Mouse (Mus musculus) embryonic facial prominence, embryonic 14.5 days (tissue): Measurements from ENCODE around the gene Pde1a. TPM values are rescaled to one million over a fixed set of nuclear protein-coding genes. Genes with fewer than 3 reads are reported as not detected.

Experiments
- ATAC-seq: fragments of 200-750 bp; cut with Nextera tagmentation; 2 replicates; pipeline ENCODE4 v1.8.0; 2017; ENCODE audit warnings: low read depth, moderate number of reproducible peaks, moderate TSS enrichment
- DNase-seq: peaks from one replicate; pipeline ENCODE4 v3.0.0-alpha.2; 2015; ENCODE audit warnings: low spot score
- H3K27ac ChIP-seq: fragments of 300-500 bp; sonication (generic); replicated peaks from 2 replicates; pipeline ENCODE4 v1.5.1; 2014; ENCODE audit warnings: low read depth, mild to moderate bottlenecking, low read length, moderate library complexity
- H3K27me3 ChIP-seq: fragments of 300-500 bp; sonication (generic); replicated peaks from 2 replicates; pipeline ENCODE4 v1.6.1; 2014; ENCODE audit warnings: low read length; ENCODE audit not compliant: control insufficient read depth, insufficient read depth
- H3K36me3 ChIP-seq: fragments of 300-500 bp; sonication (generic); 2 replicates; pipeline ENCODE4 v1.6.1; 2014; ENCODE audit warnings: low read length, mixed read lengths; ENCODE audit not compliant: control insufficient read depth, insufficient read depth
- H3K4me1 ChIP-seq: fragments of 300-500 bp; sonication (generic); 2 replicates; pipeline ENCODE4 v1.6.1; 2014; ENCODE audit warnings: antibody characterized with exemption, low read length; ENCODE audit not compliant: control insufficient read depth, insufficient read depth
- H3K4me2 ChIP-seq: fragments of 300-500 bp; sonication (generic); 2 replicates; pipeline ENCODE4 v1.6.1; 2014; ENCODE audit warnings: low read depth, mild to moderate bottlenecking, low read length, moderate library complexity, mixed read lengths
- H3K4me3 ChIP-seq: fragments of 300-500 bp; sonication (generic); 2 replicates; pipeline ENCODE4 v1.5.1; 2014; ENCODE audit warnings: low read depth, mild to moderate bottlenecking, low read length
- H3K9ac ChIP-seq: fragments of 300-500 bp; sonication (generic); 2 replicates; pipeline ENCODE4 v1.6.1; 2014; ENCODE audit warnings: low read depth, mild to moderate bottlenecking, low read length, moderate library complexity, mixed read lengths
- H3K9me3 ChIP-seq: fragments of 300-500 bp; sonication (generic); 2 replicates; pipeline ENCODE4 v1.6.1; 2016; ENCODE audit warnings: low read length; ENCODE audit not compliant: control insufficient read depth
- WGBS: fragments of 180-500 bp; shearing (Covaris S2); extraction: QIAGEN DNeasy Blood & Tissue Kit; methylation state at CpG from one replicate; pipeline ENCODE4 v1.1.7; 2014; 5-methylcytosine and 5-hydroxymethylcytosine counted together
- polyA plus RNA-seq: library from polyadenylated mRNA; unstranded; fragments of >200 nt; fragmentation: Nextera tagmentation; extraction: Ambion mirVana; gene quantifications from 2 replicates; pipeline ENCODE4 v1.2.1, GENCODE M21; 2014

The Pde1a gene
- polyA plus RNA-seq, 1 experiment from 2014 or later, result 14.3 TPM

DNA sequence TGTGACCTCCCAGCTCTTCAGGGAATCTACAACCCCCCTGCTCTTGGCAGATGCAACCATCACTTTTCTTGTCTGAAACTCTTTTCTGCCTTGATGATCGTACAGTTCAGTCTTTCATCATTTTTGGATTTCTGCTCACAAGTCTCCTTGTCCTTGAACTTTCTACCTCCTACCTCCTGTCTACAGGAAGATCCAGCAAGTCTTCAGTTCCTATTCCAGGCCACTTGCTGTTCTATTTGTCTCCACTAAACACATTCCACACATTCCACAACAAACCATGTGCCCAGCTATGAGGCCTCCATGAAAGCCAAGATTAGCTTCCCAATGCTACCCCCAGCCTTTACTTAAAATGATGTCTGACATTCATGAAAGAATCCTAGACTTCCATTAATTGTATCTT, 163.2 kb downstream of the Pde1a start:
- no peak for DNase-seq
- H3K4me2 ChIP-seq, result no peak overlapping the region
- no peaks in the 10 kb centered on the region for H3K36me3 ChIP-seq
- H3K27me3 ChIP-seq, result no peaks in the 10 kb centered on the region
- no peak overlapping the region for H3K4me3 ChIP-seq
- ATAC-seq, result no peak
- no peak overlapping the region for H3K9ac ChIP-seq
- H3K4me1 ChIP-seq, result no peaks in the 10 kb centered on the region
- no peaks in the 10 kb centered on the region for H3K9me3 ChIP-seq
- no peak overlapping the region for H3K27ac ChIP-seq
- 82% methylated on average over 1 of the region's 1 CpGs for WGBS

DNA sequence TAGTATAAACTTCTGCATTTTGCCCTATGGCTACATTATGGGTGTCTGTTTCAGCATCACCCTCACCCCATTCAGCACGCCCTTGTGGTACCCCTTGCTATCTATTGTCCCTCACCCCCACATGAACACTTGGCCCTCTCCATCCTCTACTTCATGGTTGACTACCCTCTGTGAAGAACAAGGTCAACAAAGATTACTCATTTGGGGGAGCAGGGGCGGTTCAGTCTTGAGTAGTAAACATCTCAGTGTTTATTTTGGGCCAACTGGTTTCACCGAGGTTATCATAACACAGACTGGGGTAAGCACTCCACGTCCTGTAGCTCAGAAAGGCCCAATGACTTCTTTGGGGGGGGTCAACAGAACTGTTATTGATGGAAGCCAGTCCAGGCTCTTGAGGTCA, 164.3 kb downstream of the Pde1a start:
- 68% methylated on average over 4 of the region's 4 CpGs for WGBS
- no peak overlapping the region for H3K9ac ChIP-seq
- DNase-seq (no peak), ATAC-seq (no peak)
- H3K9me3 ChIP-seq, result no peaks in the 10 kb centered on the region
- H3K4me3 ChIP-seq, result no peak overlapping the region
- no peaks in the 10 kb centered on the region for H3K4me1 ChIP-seq
- no peaks in the 10 kb centered on the region for H3K36me3 ChIP-seq
- H3K4me2 ChIP-seq, result no peak overlapping the region
- no peak overlapping the region for H3K27ac ChIP-seq
- H3K27me3 ChIP-seq, result no peaks in the 10 kb centered on the region

DNA sequence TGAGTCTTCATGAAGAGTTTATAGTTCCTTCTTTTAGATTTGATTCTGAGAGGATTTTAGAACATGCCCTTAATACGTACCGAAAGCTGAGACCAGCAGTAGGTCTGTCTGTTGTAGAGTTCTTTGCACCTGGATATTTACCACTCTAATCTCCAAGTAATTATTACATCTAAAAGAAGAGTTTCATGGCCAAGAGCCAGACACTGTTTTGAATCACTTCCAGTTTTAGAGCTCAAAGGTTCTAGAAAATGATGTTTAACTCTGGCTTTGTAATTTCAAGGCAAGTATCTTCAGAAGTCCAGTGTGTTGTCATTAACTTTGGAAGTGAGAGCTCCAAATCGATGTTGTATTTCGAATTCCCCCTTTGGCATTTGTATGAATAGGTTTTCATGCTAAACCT, 167.8 kb downstream of the Pde1a start:
- H3K9ac ChIP-seq, result no peak overlapping the region

DNA sequence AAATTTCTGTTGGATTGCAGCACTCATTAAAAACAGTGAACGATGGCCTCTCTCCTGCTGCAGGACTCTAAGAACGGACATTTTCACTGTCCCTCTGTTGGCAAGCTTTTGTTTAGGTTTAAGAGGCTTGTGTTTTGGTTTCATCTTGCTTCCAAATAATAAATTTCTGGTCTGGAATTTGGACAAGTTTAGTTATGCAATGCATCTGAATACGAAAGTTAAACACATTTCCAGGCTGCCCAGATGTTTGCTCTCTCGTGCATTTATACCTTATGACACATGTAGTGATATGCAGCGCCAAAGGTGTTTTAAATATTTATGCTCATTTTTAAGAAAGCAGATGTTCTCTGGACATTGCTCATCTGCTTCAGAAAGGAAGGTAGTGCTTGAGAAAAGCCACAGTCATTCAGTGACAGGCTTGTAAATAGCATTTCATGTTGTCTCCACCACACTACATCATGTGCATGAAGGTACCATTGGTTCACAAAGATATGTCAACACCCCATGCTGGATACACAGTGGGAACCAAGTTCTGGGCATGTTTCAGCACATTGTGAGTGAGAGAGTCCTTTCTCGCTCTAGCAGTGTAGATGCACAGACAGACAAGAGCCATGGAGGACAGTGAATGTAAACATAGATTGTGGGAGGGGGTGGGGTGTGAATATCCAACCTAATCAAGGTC, 171.5 kb downstream of the Pde1a start:
- ATAC-seq, result no peak
- no peak overlapping the region for H3K9ac ChIP-seq
- DNase-seq, result peak; percentile 51
- no peaks in the 10 kb centered on the region for H3K9me3 ChIP-seq
- 64% methylated on average over 6 of the region's 6 CpGs for WGBS
- no peaks in the 10 kb centered on the region for H3K27me3 ChIP-seq
- H3K36me3 ChIP-seq, result no peaks in the 10 kb centered on the region
- no peak overlapping the region for H3K4me2 ChIP-seq
- no peak overlapping the region for H3K27ac ChIP-seq
- no peak overlapping the region for H3K4me3 ChIP-seq
- no peaks in the 10 kb centered on the region for H3K4me1 ChIP-seq

More for the DNA sequence above, 167.8 kb downstream of the Pde1a start:
- Histone ChIP-seq H3K4me1 (no peaks in the 10 kb centered on the region), H3K27me3 (no peaks in the 10 kb centered on the region), H3K4me3 (no peak overlapping the region), H3K27ac (no peak overlapping the region), H3K36me3 (no peaks in the 10 kb centered on the region), H3K4me2 (no peak overlapping the region), H3K9me3 (no peaks in the 10 kb centered on the region)
- ATAC-seq (no peak), DNase-seq (no peak)
- 78% methylated on average over 4 of the region's 4 CpGs for WGBS

DNA sequence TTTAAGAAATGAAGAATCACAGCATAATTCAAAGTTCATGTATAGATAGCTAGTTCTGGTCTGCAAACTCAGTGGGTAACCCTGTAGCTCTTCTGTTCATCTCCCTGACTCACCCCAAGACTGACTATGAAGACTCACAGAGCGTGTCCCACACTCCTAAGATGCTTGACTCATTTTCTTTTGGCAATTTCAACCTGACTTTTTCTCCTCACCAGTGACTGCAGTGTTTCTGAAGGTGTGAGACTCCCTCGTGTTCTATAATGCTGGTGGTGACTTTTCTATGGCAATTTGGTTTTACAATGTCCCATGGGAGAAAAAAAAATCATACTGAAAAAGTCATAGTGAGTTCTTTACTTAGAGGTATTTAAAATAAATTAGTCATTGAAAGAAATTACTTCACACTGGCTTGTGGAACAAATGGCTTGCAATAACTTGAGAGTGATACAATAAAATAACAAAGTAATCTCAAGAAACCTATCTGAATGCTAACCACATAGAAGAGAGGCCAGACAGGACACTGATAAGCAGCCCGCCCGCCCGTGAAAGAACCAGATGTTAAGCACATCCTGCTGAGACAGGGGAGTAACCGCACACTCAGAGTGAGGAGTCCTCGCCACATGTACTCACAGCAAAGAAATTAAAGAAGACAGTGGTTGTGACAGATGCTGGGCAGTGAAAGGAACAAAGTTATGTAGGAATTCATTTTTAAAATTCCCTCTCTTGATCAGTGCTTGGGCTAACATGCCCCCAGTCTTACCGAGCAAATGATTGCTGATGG, 183.2 kb downstream of the Pde1a start:
- no peaks in the 10 kb centered on the region for H3K9me3 ChIP-seq
- no peak for ATAC-seq

DNA sequence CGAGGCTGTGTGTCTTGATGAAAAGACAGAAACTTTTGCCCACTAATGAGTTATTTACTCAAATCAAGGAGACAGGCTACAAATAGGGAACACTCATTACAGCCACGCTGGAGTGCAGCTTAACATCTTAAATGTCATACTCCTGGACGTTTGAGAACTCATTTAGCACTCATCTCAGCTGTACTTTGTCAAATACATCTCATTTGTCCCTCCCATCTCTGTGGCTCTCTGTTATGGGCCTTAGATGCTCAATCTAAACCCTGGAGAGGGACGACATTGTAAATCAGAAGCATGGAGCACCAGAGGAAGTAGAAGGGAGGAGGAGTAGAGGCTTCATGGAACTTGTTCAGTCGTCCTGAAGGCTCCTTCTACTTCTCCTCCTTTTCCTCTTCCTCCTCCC, 194.6 kb downstream of the Pde1a start:
- Histone ChIP-seq H3K9me3 (0 out of 2 replicates have a peak, but pooled peaks cover 8% of the 10 kb centered on the region), H3K27ac (no peak overlapping the region), H3K4me3 (no peak overlapping the region), H3K27me3 (no peaks in the 10 kb centered on the region), H3K4me2 (no peak overlapping the region), H3K36me3 (no peaks in the 10 kb centered on the region), H3K9ac (no peak overlapping the region), H3K4me1 (no peaks in the 10 kb centered on the region)
- ATAC-seq (no peak), DNase-seq (no peak)
- WGBS, result 62% methylated on average over 5 of the region's 5 CpGs

More for the DNA sequence above, 183.2 kb downstream of the Pde1a start:
- Histone ChIP-seq H3K27ac (no peak overlapping the region), H3K36me3 (no peaks in the 10 kb centered on the region), H3K9ac (no peak overlapping the region), H3K4me2 (no peak overlapping the region), H3K4me3 (no peak overlapping the region), H3K27me3 (no peaks in the 10 kb centered on the region), H3K4me1 (no peaks in the 10 kb centered on the region)
- WGBS, result 55% methylated on average over 8 of the region's 8 CpGs
- no peak for DNase-seq

DNA sequence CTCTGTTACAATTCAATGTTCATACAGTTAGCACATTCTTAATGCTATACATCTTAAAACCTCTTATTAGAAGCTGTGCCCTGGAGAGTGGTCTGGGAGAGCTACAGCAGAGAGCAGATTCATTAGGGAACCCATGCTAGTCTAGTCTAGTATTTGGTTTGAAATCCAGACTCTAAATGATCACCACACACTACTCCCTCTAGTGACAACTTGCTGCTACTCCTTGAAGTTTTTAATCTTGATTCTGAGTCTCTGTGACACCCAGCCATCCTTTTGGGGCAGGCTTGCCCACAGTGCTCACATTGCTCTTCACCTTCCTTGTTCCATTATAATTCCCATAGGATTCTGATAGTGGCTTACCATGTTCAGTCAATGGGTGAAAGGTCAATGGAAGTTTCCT, 206.9 kb downstream of the Pde1a start:
- no peak overlapping the region for H3K9ac ChIP-seq
- ATAC-seq, result no peak
- no peaks in the 10 kb centered on the region for H3K36me3 ChIP-seq

DNA sequence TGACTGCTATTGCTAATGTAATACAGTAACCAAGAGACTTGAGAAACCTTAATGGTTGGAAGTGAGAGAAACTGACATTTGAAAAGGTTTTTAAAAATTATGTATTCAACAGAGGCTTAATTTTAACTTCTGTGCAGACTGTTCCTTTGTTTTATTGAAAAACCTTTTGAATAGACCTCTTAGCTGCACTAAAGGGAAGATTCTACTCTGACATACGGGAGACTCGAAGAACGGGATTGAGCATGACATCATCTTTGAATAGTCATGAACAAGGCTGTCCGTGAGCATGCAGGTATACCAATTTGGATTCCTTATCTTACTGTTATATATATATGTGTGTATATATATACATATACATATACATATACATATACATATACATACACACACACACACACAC, 207.9 kb downstream of the Pde1a start:
- Histone ChIP-seq H3K27ac (no peak overlapping the region), H3K36me3 (no peaks in the 10 kb centered on the region), H3K4me3 (no peak overlapping the region), H3K9ac (no peak overlapping the region), H3K4me2 (no peak overlapping the region), H3K9me3 (no peaks in the 10 kb centered on the region), H3K4me1 (no peaks in the 10 kb centered on the region), H3K27me3 (no peaks in the 10 kb centered on the region)
- 94% methylated on average over 4 of the region's 4 CpGs for WGBS
- no peak for DNase-seq
- no peak for ATAC-seq

More for the DNA sequence above, 206.9 kb downstream of the Pde1a start:
- no peaks in the 10 kb centered on the region for H3K4me1 ChIP-seq
- H3K4me3 ChIP-seq, result no peak overlapping the region
- H3K27me3 ChIP-seq, result no peaks in the 10 kb centered on the region
- no peaks in the 10 kb centered on the region for H3K9me3 ChIP-seq
- no peak overlapping the region for H3K27ac ChIP-seq
- no peak overlapping the region for H3K4me2 ChIP-seq
- no peak for DNase-seq

DNA sequence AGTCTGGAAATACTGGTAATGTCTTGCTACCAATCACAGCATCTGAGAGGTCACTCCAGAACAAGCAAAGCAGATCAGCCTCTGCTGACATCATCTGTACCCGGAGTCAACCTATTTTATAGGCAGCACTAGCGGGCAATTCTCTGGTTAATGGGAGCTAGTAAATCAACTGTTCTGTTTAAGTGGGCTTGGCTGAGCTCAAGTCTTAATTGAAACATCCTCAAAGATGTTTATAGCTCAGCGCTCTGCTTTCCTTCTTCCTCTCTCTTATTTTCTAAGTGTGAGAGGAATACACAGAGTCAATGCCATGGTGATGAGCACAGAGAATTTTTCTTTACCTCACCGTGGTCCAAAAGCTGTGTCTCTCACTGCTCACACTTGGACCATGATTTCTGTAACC, 208.8 kb downstream of the Pde1a start:
- 85% methylated on average over 4 of the region's 4 CpGs for WGBS
- Histone ChIP-seq H3K4me2 (no peak overlapping the region), H3K36me3 (no peaks in the 10 kb centered on the region), H3K9me3 (no peaks in the 10 kb centered on the region), H3K27me3 (no peaks in the 10 kb centered on the region), H3K4me3 (no peak overlapping the region), H3K27ac (no peak overlapping the region), H3K9ac (no peak overlapping the region), H3K4me1 (no peaks in the 10 kb centered on the region)
- DNase-seq (no peak), ATAC-seq (no peak)
